Mouse (Mus musculus): Measurements from ENCODE around the gene Mphosph9.

- TF ChIP-seq CTCF (conservative IDR thresholded peaks at IDR 0.05; ENCODE audit: insufficient read depth, insufficient read length, low read depth, low read length), result no peak
- TF ChIP-seq POLR2A (IDR thresholded peaks at IDR 0.05; ENCODE audit: low read depth, low read length), result no peak
Measured at GRCm38 (mm10) chr5:124267652-124268051, 60.1 kb downstream of the Mphosph9 start.

Data from kidney, adult 2 months (tissue).